9 mouse cellular contexts compared by ENCODE assay signal in genomic region chr3:105114269-105114668, GRCm38 (mm10). TPM values are rescaled to one million over a fixed set of nuclear protein-coding genes. Genes with fewer than 3 reads are reported as not detected.
DNase-seq lines count a peak whose midpoint lies in the region; ATAC-seq and TF ChIP-seq lines count a peak whose summit lies in the region.
"Had no signal": no experiment of that assay in that cellular context is flagged by ENCODE, and none has a peak within 500 bp of the region (broad histone marks: within the 10 kb centered on the region; RNA-seq: fewer than 3 reads in every experiment).

No protein-coding gene starts in this region.

- H3K27ac ChIP-seq in CH12.LX (ENCODE audit: insufficient read depth, low read depth): no peak overlapping the region
- no peak overlapping the region for H3K27ac ChIP-seq in embryonic fibroblast, embryonic 13.5 days (ENCODE audit: insufficient read depth, low read length)
- no peak overlapping the region for H3K27ac ChIP-seq in liver, postnatal 0 days (ENCODE audit: low read depth)

- no peak for TF ChIP-seq POLR2A in CH12.LX (IDR thresholded peaks at IDR 0.05; ENCODE audit: low read depth, low read length)
- no peak for TF ChIP-seq POLR2A in embryonic fibroblast, embryonic 13.5 days (IDR thresholded peaks at IDR 0.05; ENCODE audit: low read depth, low read length)

- intact Hi-C loops in heart, postnatal 14 days (cut with DNase I): loop anchor here (2.0 kb wide), 1 partner anchor 51 kb away; no protein-coding TSS in a partner anchor

- ATAC-seq in liver, postnatal 0 days: 0 out of 2 replicates have a peak, but pooled peaks have one; percentile 35

- no peak overlapping the region for H3K9ac ChIP-seq in CH12.LX (ENCODE audit: insufficient read depth, low read depth)
- no peak overlapping the region for H3K9ac ChIP-seq in liver, postnatal 0 days (replicated peaks)

- WGBS in large intestine, adult 2 months: 21% methylated on average over 2 of the region's 2 CpGs
- WGBS in liver, postnatal 0 days (ENCODE audit: insufficient replicate concordance): 17% methylated on average over 2 of the region's 2 CpGs

- no peaks in the 10 kb centered on the region for H3K79me2 ChIP-seq in CH12.LX (replicated peaks; ENCODE audit: control insufficient read depth, extremely low read depth, insufficient read depth, poor library complexity, severe bottlenecking)

- peak; percentile 68 for TF ChIP-seq RAD21 in CH12.LX (IDR thresholded peaks at IDR 0.05; ENCODE audit: low read depth, low read length)

- no peaks in the 10 kb centered on the region for H3K4me1 ChIP-seq in CH12.LX (ENCODE audit: control insufficient read depth in 1 of 2, insufficient read depth in 2 of 2)
- H3K4me1 ChIP-seq in embryonic fibroblast, embryonic 13.5 days (ENCODE audit: control insufficient read depth, insufficient read depth, low read length): no peaks in the 10 kb centered on the region
- no peaks in the 10 kb centered on the region for H3K4me1 ChIP-seq in liver, postnatal 0 days (ENCODE audit: insufficient read depth)

- TF ChIP-seq CTCF in CH12.LX (conservative IDR thresholded peaks at IDR 0.05 in 1 of 2, IDR thresholded peaks at IDR 0.05 in 1 of 2; ENCODE audit: low read depth in 2 of 2, low read length in 2 of 2): peak; percentile 53 to 89
- TF ChIP-seq CTCF in embryonic fibroblast, embryonic 13.5 days (IDR thresholded peaks at IDR 0.05; ENCODE audit: borderline replicate concordance, insufficient read depth, low read length): peak; percentile 83; the same call in 1 of the 2 replicates
- TF ChIP-seq CTCF in liver, postnatal 0 days (IDR thresholded peaks at IDR 0.05; ENCODE audit: low read depth): peak; percentile 81

- no peaks in the 10 kb centered on the region for H3K27me3 ChIP-seq in CH12.LX (replicated peaks)
- no peaks in the 10 kb centered on the region for H3K27me3 ChIP-seq in liver, postnatal 0 days (ENCODE audit: insufficient read depth, low read length)

- TF ChIP-seq EP300 in CH12.LX (IDR thresholded peaks at IDR 0.05; ENCODE audit: low read length): no peak
- no peak for TF ChIP-seq EP300 in liver, postnatal 0 days (IDR thresholded peaks at IDR 0.05; ENCODE audit: low read depth)

- no peak overlapping the region for H3K4me2 ChIP-seq in CH12.LX (ENCODE audit: insufficient read depth, low read depth, poor library complexity, severe bottlenecking)
- H3K4me2 ChIP-seq in liver, postnatal 0 days (ENCODE audit: low read depth, low read length): no peak overlapping the region

- H3K4me3 ChIP-seq in CH12.LX (replicated peaks in 1 of 3; ENCODE audit: low read depth in 2 of 3, low read length in 2 of 3, poor library complexity in 1 of 3): no peak overlapping the region
- no peak overlapping the region for H3K4me3 ChIP-seq in embryonic fibroblast, embryonic 13.5 days (ENCODE audit: insufficient read depth, low read length)
- no peak overlapping the region for H3K4me3 ChIP-seq in liver, postnatal 0 days (ENCODE audit: low read depth, low read length)

- H3K36me3 ChIP-seq in CH12.LX (replicated peaks in 1 of 2; ENCODE audit: control insufficient read depth in 1 of 2, insufficient read depth in 1 of 2, low read length in 1 of 2): no peaks in the 10 kb centered on the region
- no peaks in the 10 kb centered on the region for H3K36me3 ChIP-seq in liver, postnatal 0 days (replicated peaks; ENCODE audit: insufficient read depth, low read length)

- dilution Hi-C loops in CH12.LX (cut with MboI; ENCODE audit: extremely low pct_ligation_motif_present, extremely low pct_unique_long_range_greater_than_20kb, low sequenced_read_pairs): no loop called here

- no peaks in the 10 kb centered on the region for H3K9me3 ChIP-seq in CH12.LX (replicated peaks; ENCODE audit: low read length)
- no peaks in the 10 kb centered on the region for H3K9me3 ChIP-seq in liver, postnatal 0 days (ENCODE audit: low read length)

- in situ Hi-C loops in CH12.LX (cut with MboI; ENCODE audit: low pct_ligation_motif_present, low pct_unique_long_range_greater_than_20kb, low sequenced_read_pairs): no loop called here

- peak; percentile 87 for DNase-seq in CH12.LX (ENCODE audit: extremely low read depth)
- DNase-seq in adrenal gland, postnatal 4 days (ENCODE audit: low spot score in 2 of 2): peak; percentile 18 to 53
- peak; percentile 55 to 77 for DNase-seq in heart, postnatal 14 days
- peak; percentile 13 for DNase-seq in large intestine, adult 2 months (ENCODE audit: low read depth, low spot score)
- DNase-seq in liver, postnatal 0 days: peak; percentile 64
- peak; percentile 75 for DNase-seq in ovary, postnatal 36 days (ENCODE audit: low spot score)
- DNase-seq in thymus, postnatal 14 days: peak; percentile 88

TF ChIP-seq in CH12.LX, 34 proteins besides CTCF, POLR2A, EP300 and RAD21:
- TF ChIP-seq ZNF384 (IDR thresholded peaks at IDR 0.05; ENCODE audit: low read depth, low read length) (no peak), TBP (conservative IDR thresholded peaks at IDR 0.05; ENCODE audit: low read depth, low read length) (no peak), SMC3 (IDR thresholded peaks at IDR 0.05; ENCODE audit: low read depth, low read length) (peak; percentile 77), MAX (IDR thresholded peaks at IDR 0.05; ENCODE audit: low read length) (peak; percentile 36; the same call in 1 of the 2 replicates), IRF4 (IDR thresholded peaks at IDR 0.05; ENCODE audit: low read depth, low read length) (0 out of 2 replicates have a peak, but pooled peaks have one; percentile 12), ZC3H11A (IDR thresholded peaks at IDR 0.05; ENCODE audit: low read depth, low read length) (0 out of 2 replicates have a peak, but pooled peaks have one; percentile 7), ZKSCAN1 (IDR thresholded peaks at IDR 0.05; ENCODE audit: borderline replicate concordance, low read depth, low read length) (peak; percentile 51)

RNA-seq across cellular contexts. Expression of gene 4930564D02Rik, which starts 47.6 kb away (rescaled TPM):
- not detected in 2 replicates for total RNA-seq in CH12.LX (2012; rRNA removed)
- not detected in 2 replicates for total RNA-seq in CH12.LX (2014; rRNA removed)
- polyA plus RNA-seq in CH12.LX (2012; ENCODE audit: insufficient read length, low read depth): not detected in 2 replicates
- not detected for total RNA-seq in adrenal gland, postnatal 4 days (2021)
- polyA plus RNA-seq in embryonic fibroblast, embryonic 13.5 days (2011; ENCODE audit: insufficient read length, low read depth, missing spikeins): not detected in 2 replicates
- not detected for total RNA-seq in heart, postnatal 14 days (2021)
- polyA plus RNA-seq in large intestine, adult 2 months (2012; rRNA removed): not detected in 2 replicates
- not detected in 2 replicates for polyA plus RNA-seq in liver, postnatal 0 days (2015; fragmentation: Nextera tagmentation; extraction: Ambion mirVana)
- total RNA-seq: gastrocnemius, postnatal 36 days had no signal

Comparison
In these comparisons a context has a peak if more than half of its experiments do, and no peak if none do; other contexts are left out.
1. DNase-seq: peak in every context shown above with its lines; median percentile 88 in thymus, postnatal 14 days; 87 in CH12.LX; 75 in ovary, postnatal 36 days; 66 in heart, postnatal 14 days; 64 in liver, postnatal 0 days; 36 in adrenal gland, postnatal 4 days; 13 in large intestine, adult 2 months.